In the genomic region with DNA sequence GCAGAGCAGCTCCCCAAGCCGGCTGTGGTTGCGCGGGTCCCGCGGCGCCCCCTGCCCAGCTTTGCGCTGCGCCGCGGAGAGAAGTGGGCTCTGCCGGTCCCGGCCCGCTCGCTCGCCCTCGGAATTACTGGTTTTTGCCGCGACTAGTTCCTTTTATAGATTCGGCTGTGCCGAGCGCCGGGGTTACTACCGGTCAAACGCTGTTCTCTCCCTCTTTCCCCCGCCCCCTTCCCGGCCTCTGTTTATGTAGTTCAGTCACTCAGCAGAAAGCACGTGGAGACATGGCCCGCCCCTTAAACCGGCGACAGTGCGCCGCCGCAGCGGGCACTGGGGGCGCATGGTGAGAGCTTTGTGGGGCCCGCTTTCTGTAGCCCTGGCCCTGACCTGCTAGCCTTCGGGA, we compare ENCODE assay signal across 8 mouse cellular contexts. TPM values are rescaled to one million over a fixed set of nuclear protein-coding genes. Genes with fewer than 3 reads are reported as not detected.
DNase-seq lines count a peak whose midpoint lies in the region; ATAC-seq lines count a peak whose summit lies in the region.

A gene (minus strand): TSS at position 129 of the 400 bp plus-strand sequence.

- intact Hi-C loops in gastrocnemius, postnatal 14 days (cut with DNase I; ENCODE audit: low total_unique reads): loop anchor here (2.0 to 5.0 kb wide), 2 partner anchors 35 to 37 kb away; no protein-coding TSS in a partner anchor

- DNase-seq in gastrocnemius, postnatal 14 days: peak; percentile 95
- DNase-seq in induced T-regulatory cell, adult 2 months (ENCODE audit: low read depth): peak; percentile 87
- DNase-seq in left cerebral cortex, adult 8-10 months (ENCODE audit: low spot score in 2 of 2): peak; percentile 55 to 91
- DNase-seq in right cerebral cortex, adult 18-20 months: peak; percentile 92
- DNase-seq in urinary bladder, adult 2 months (ENCODE audit: low spot score): peak; percentile 86

- peak; percentile 90 for ATAC-seq in activated CD4-positive, CD25-positive, alpha-beta regulatory T cell, adult 4 months
- ATAC-seq in common myeloid progenitor, adult 5-6 weeks (replicated peaks; ENCODE audit: low read depth, poor library complexity, severe bottlenecking): peak; percentile 93
- peak; percentile 83 for ATAC-seq in megakaryocyte, adult 5-6 weeks (ENCODE audit: poor library complexity, severe bottlenecking)

RNA-seq across cellular contexts. Expression of the gene that starts here (rescaled TPM):
- polyA plus RNA-seq in activated CD4-positive, CD25-positive, alpha-beta regulatory T cell, adult 4 months (2017; shearing (Covaris generic)): 1 to 10 TPM; 3.2 to 3.4 TPM
- total RNA-seq in common myeloid progenitor, adult 5-6 weeks (2017): 7.6 and 11.4 TPM in 2 replicates
- 10 to 100 TPM; 14.7 to 25.4 TPM for total RNA-seq in gastrocnemius, postnatal 14 days (2021)
- 10 to 100 TPM; 22.3 to 28.5 (median 23.2) TPM for total RNA-seq in left cerebral cortex, adult 8-10 months (2022)
- 1.2 and 1.8 TPM in 2 replicates for total RNA-seq in megakaryocyte, adult 5-6 weeks (2015)
- total RNA-seq in megakaryocyte, adult 5-6 weeks (2017): 2.5 and 3.4 TPM in 2 replicates
- 26.4 and 36.1 TPM in 2 replicates for polyA plus RNA-seq in urinary bladder, adult 2 months (2012; rRNA removed)

Comparison
In these comparisons a context has a peak if more than half of its experiments do, and no peak if none do; other contexts are left out.
1. Peak in every context shown above with its lines: DNase-seq and ATAC-seq.